Mouse (Mus musculus) cerebellum, postnatal 14 days (tissue): ENCODE measurements around the gene Tmem150a.

Experiments
- DNase-seq, 2 experiments: peaks; one replicate each; pipeline ENCODE4 v3.0.0; 2021; ENCODE audit warnings: mixed read lengths in 2 of 2

The Tmem150a gene

GRCm38 (mm10) chr6:72352636-72353405 is 2.4 kb upstream of the Tmem150a start:
- peak in 1 of 2 experiments; percentile 39 for DNase-seq

GRCm38 (mm10) chr6:72354025-72354424 is 1.2 kb upstream of the Tmem150a start:
- DNase-seq, result no peak

GRCm38 (mm10) chr6:72356001-72356532 is 820 bp downstream of the Tmem150a start:
- DNase-seq, result peak in 1 of 2 experiments; percentile 38

DNA sequence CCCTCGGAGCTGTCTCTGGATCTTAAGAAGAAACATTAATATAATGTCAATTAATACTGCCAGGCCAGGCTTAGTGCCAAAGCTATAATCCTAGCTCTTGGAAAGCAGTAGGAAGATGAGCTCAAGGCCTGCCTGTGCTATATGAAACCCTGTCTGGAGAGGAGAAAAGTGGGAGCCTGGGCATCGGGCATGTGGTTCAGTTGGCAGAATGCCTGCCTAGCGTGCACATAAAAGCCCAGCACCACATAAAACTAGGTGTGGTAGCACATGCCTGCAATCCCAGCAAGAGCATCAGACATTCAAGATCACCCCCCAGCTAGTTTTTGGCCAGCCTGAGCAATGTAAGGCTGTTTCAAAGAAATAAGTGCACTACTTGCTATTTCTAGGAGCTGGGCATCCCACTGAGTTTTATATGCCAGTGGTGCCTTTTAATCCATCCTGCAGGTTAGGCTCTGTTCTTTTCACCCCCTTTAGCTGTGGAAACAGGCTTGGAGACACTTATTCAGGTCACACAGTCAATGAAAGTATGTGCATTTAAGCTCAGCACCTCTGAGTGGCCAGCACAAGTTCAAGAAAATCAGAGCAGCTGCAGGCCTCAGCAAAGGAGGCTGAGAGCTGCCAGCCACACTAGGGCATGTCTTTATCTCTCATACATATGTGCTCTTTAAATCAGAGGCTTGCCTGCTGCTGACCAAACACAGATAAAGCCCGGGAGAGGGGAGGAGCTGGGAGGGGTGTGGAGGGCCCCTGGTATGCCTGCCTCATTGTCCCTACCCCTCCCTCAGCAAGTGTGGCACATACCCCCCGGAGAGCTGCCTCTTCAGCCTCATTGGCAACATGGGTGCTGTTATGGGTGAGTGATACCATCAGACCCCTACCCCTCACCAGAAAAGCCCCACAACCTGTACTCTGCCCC is 2.2 kb downstream of the Tmem150a start:
- DNase-seq, result peak in 1 of 2 experiments; percentile 35

DNA sequence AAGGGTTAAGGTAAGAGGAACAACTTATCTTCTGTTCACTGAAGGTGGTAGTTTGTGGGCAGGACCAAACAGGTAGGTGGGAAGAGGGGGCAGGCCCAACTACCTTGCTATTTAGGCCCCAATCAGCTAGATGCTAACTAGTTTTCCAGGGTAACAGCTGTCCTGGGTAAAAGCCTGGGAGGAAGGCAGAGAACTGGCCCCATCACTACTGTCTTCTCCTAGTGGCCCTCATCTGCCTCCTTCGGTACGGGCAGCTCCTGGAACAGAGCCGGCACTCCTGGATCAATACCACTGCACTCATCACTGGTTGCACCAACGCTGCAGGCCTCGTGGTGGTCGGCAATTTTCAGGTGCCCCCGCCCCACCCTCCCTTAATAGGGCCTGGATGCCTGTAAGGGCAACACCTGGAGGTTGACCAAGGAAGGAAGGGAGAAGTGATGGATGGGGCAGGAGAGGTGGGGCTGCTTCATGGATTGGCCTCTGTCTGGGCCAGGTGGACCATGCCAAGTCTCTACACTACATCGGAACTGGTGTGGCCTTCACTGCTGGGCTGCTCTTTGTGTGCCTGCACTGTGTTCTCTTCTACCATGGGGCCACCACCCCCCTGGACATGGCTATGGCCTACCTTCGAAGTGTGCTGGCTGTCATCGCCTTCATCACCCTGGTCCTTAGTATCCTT is 3.0 kb downstream of the Tmem150a start:
- DNase-seq, result no peak

DNA sequence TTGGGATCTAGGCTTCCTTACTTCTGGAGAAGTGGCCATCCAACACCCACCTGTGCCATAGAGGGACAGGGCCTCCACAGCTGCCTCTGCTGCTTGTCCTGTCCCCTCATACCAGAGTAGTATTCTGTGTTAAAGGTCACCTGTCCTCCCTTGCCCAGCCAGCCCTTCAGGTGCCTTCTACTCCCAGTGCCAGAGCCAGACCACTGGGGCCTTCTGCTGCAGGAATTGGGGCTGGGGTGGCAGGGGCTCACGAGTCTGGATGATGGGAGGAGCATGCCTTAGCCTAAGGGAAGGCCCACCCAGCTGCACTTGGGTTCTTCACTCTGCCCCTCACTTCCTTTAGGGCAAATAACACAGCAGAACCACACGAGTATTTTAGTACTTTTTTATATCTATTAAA is 4.1 kb downstream of the Tmem150a start:
- no peak for DNase-seq

- no peak for DNase-seq
Measured at GRCm38 (mm10) chr6:72359891-72360598, 4.8 kb downstream of the Tmem150a start.

- peak in 1 of 2 experiments; percentile 30 for DNase-seq
Measured at GRCm38 (mm10) chr6:72360599-72360935, 5.3 kb downstream of the Tmem150a start.

GRCm38 (mm10) chr6:72361121-72361551 is 5.9 kb downstream of the Tmem150a start:
- no peak for DNase-seq

DNA sequence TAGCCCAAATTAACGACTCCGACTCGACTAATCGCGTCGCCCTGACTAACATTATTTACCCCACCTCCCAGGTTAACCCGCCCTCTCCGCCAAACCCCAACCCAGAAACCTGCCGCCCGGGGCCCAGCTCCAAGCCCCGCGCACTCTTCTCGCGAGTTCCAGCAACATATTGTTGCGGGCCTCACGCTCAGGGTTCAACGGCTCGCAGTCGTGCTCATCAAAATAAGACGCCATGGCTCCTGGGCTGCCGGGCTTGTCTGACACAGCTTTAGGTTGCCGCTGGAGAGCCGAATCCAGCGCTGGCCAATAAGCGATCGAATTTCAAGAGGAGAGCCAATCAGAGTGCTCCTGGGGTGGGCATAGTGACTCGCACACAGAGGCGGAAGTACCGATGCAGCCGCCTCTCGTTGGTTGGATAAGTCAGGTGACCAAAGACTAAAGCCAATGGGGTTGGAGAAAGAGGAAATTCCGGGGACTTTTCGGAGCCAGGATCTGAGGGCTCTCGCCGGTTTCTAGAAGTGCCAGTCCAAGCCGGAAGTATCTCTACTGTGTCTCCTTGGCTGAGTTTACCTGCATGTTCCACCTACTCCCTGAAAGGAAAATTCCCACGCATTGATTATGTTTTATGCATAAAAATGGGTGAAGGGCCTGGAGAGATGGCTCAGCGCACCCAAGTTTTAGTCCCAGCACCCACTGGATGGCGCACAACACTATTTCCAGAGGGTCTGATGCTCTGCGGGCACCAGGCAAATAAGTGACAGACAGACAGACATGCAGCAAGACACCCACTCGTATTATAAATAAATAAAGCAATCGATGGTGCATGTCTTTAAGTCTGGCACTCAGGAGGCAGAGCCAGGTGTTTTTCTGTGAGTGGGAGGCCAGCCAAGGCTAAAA is 7.1 kb downstream of the Tmem150a start:
- peak; percentile 95 to 96 for DNase-seq

GRCm38 (mm10) chr6:72364009-72364408 is 8.8 kb downstream of the Tmem150a start:
- no peak for DNase-seq

DNA sequence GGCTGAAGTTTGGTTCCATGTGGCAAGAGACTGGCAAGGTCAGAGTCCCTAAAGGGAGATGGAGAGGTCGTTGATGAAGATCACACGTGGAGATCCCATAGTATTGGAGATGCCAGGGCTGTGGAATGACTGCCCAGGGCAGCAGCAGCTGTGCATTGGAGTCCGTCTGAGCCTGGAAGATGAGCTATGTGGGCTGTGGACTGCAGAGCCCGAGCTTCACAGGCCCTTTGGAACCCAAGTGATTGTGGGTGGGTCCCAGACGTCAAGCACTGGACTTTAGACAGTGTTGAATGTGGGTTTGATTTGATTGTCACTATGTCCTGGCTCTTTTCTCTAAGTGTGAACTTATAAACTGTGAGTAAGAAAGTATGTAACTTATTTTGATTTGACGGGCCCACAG is 9.7 kb downstream of the Tmem150a start:
- no peak for DNase-seq

- DNase-seq, result no peak
Measured at GRCm38 (mm10) chr6:72366304-72366703, 11.1 kb downstream of the Tmem150a start.

GRCm38 (mm10) chr6:72366844-72367443 is 11.7 kb downstream of the Tmem150a start, which contains the start of gene Rnf181:
Rnf181 (minus strand) TSS chr6:72366956.
- DNase-seq, result no peak

DNA sequence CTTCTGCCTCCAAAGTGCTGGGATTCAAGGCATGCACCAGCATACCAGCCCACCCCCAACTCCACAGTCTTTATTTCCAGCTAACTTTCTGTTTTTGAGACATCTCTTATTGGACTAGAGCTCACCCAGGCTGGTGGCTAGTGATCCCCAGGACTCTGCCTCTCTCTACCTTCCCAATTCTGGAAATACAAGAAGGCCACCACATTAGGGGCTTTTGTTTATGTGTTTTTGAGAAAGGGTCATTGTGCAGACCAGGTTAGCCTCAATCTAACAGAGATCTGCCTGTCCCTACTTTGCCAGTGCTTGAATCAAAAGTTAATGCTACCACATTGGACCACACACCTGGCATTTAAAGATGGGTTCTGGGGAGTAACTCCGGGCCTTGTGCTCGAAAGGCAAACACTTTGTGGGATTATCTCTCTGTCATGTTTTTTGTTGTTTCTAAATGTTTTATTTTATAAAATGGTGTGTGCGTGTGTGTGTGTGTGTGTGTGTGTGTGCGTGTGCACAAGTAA is 12.3 kb downstream of the Tmem150a start:
- no peak for DNase-seq

- DNase-seq, result no peak
Measured at GRCm38 (mm10) chr6:72369557-72369956, 14.3 kb downstream of the Tmem150a start.

GRCm38 (mm10) chr6:72370091-72370490 is 14.8 kb downstream of the Tmem150a start:
- DNase-seq, result no peak

DNA sequence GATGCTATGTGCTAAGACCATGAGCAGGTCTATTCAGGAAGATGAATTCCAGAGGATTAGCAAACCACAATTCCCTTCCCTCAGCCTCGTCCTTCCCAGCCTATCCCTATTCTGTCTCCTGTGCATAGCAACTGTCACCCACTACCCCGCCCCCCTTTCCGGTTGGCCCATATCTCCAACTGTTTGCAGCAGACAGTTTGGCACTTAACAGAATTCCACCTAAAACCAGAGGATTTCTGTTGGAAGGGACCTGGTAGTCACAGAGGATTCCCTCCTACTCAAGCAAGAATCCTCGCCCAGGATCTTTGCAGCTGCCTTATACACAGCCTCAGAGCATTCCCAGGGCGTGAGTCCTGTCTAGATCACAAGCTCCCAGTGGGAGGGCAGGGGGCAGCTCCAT is 15.9 kb downstream of the Tmem150a start:
- DNase-seq, result no peak

DNA sequence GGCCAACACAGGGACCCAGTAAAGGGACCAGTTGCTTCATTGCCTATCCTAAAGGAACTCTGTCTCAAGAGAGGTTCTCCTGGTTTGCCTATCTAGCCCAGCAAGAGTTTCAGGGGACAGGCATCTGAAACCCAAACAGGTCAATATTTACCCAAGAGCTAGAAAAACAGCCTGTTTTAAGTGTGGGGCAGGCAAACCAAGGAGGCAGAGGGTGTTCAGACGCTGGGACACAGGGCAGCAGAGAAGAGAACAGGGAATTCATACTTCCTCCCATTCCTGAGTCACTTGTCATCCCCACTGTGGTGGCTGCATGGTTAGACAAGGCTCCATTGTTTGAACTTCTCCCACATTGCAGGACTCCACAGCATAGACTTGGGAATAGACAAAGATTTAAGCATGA is 16.3 kb downstream of the Tmem150a start:
- DNase-seq, result no peak

GRCm38 (mm10) chr6:72373184-72373583 is 17.9 kb downstream of the Tmem150a start:
- DNase-seq, result no peak
